Mouse (Mus musculus): Measurements from ENCODE around the gene Sox18.

Sox18 gene

GRCm38 (mm10) chr2:181646626-181647472, 24.6 kb downstream of the Sox18 start:
- DNase-seq (ENCODE audit: low read depth, low spot score), result no peak

DNA sequence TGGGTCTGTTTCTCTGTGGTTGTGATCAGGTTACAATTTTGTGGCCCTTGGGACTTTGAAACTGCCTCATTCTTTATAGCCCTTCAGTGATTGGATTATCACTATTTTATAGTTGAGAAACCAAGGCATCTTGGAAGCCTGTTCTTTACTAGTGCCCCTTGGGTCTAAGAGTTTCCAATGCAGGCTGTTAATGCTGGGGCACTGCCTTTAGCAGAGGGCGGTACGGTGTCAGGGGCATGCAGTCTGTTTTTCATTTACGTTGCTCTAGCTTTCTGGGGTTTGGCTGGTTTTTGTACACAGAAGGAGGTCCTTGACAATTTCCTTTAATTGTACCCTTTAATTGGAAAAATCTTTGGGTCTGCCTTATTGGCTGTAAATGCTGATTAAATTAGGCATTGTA, 25.8 kb downstream of the Sox18 start:
- DNase-seq (ENCODE audit: low read depth, low spot score), result no peak

GRCm38 (mm10) chr2:181644361-181644760, 27.1 kb downstream of the Sox18 start:
- DNase-seq (ENCODE audit: low read depth, low spot score), result peak; percentile 55

GRCm38 (mm10) chr2:181635865-181636264, 35.6 kb downstream of the Sox18 start:
- no peak for DNase-seq (ENCODE audit: low read depth, low spot score)

GRCm38 (mm10) chr2:181632624-181633023, 38.8 kb downstream of the Sox18 start:
- DNase-seq (ENCODE audit: low read depth, low spot score), result no peak

GRCm38 (mm10) chr2:181628471-181628870, 43.0 kb downstream of the Sox18 start:
- DNase-seq (ENCODE audit: low read depth, low spot score), result no peak

GRCm38 (mm10) chr2:181623401-181623800, 48.0 kb downstream of the Sox18 start:
- peak; percentile 6 for DNase-seq (ENCODE audit: low read depth, low spot score)
